Mouse (Mus musculus) hindbrain, embryonic 13.5 days (tissue): ENCODE data around the gene Trrap. TPM values are rescaled to one million over a fixed set of nuclear protein-coding genes. Genes with fewer than 3 reads are reported as not detected.

Source experiments
- ATAC-seq: fragments of 200-750 bp; cut with Nextera tagmentation; 2 replicates; pipeline ENCODE4 v1.8.0; 2017; ENCODE audit warnings: moderate TSS enrichment; ENCODE audit not compliant: low FRiP score
- H3K27ac ChIP-seq: fragments of 300-500 bp; sonication (generic); 2 replicates; pipeline ENCODE4 v1.5.1; 2015; ENCODE audit warnings: inconsistent platforms, mild to moderate bottlenecking, moderate library complexity
- H3K27me3 ChIP-seq: fragments of 300-500 bp; sonication (generic); 2 replicates; pipeline ENCODE4 v1.6.1; 2015; ENCODE audit warnings: mild to moderate bottlenecking, inconsistent platforms
- H3K36me3 ChIP-seq: fragments of 300-500 bp; sonication (generic); 2 replicates; pipeline ENCODE4 v1.6.1; 2015; ENCODE audit warnings: mild to moderate bottlenecking, inconsistent platforms
- H3K4me1 ChIP-seq: fragments of 300-500 bp; sonication (generic); replicated peaks from 2 replicates; pipeline ENCODE4 v1.6.1; 2015; ENCODE audit warnings: inconsistent platforms
- H3K4me2 ChIP-seq: fragments of 300-500 bp; sonication (generic); 2 replicates; pipeline ENCODE4 v1.6.1; 2015; ENCODE audit warnings: inconsistent platforms, mild to moderate bottlenecking, moderate library complexity
- H3K4me3 ChIP-seq: fragments of 300-500 bp; sonication (generic); 2 replicates; pipeline ENCODE4 v1.5.1; 2015; ENCODE audit warnings: mild to moderate bottlenecking, inconsistent platforms
- H3K9ac ChIP-seq: fragments of 300-500 bp; sonication (generic); 2 replicates; pipeline ENCODE4 v1.6.1; 2015; ENCODE audit warnings: mild to moderate bottlenecking, inconsistent platforms
- H3K9me3 ChIP-seq: fragments of 300-500 bp; sonication (generic); 2 replicates; pipeline ENCODE4 v1.6.1; 2016; ENCODE audit warnings: inconsistent platforms
- WGBS: fragments of 180-500 bp; shearing (Covaris S2); methylation state at CpG from one replicate; pipeline ENCODE4 v1.1.7; 2015; 5-methylcytosine and 5-hydroxymethylcytosine counted together
- polyA plus RNA-seq: library from polyadenylated mRNA; unstranded; fragments of >200 nt; fragmentation: Nextera tagmentation; extraction: Ambion mirVana; gene quantifications from 2 replicates; pipeline ENCODE4 v1.2.1, GENCODE M21; 2015

The Trrap gene
- polyA plus RNA-seq, 1 experiment from 2014 or later, result 72.1 TPM

- Histone ChIP-seq H3K9ac (no peak overlapping the region), H3K27me3 (no peaks in the 10 kb centered on the region), H3K9me3 (no peaks in the 10 kb centered on the region), H3K4me2 (no peak overlapping the region), H3K27ac (no peak overlapping the region), H3K4me1 (no peaks in the 10 kb centered on the region; the same call in 1 of the 2 replicates), H3K36me3 (peaks cover 98% of the 10 kb centered on the region), H3K4me3 (no peak overlapping the region)
- 89% methylated on average over 5 of the region's 5 CpGs for WGBS
- ATAC-seq, result no peak
These were observed 86.4 kb downstream of the Trrap start for GRCm38 (mm10) chr5:144853931-144854330.

- H3K9me3 ChIP-seq, result no peaks in the 10 kb centered on the region; the same call in 1 of the 2 replicates
- H3K4me3 ChIP-seq, result no peak overlapping the region
- 74% methylated on average over 6 of the region's 6 CpGs for WGBS
- H3K9ac ChIP-seq, result no peak overlapping the region
- ATAC-seq, result no peak
- peaks cover 97% of the 10 kb centered on the region for H3K36me3 ChIP-seq
- no peak overlapping the region for H3K4me2 ChIP-seq
- H3K27me3 ChIP-seq, result no peaks in the 10 kb centered on the region
- H3K27ac ChIP-seq, result no peak overlapping the region
- H3K4me1 ChIP-seq, result no peaks in the 10 kb centered on the region; the same call in 1 of the 2 replicates
These were observed 88.4 kb downstream of the Trrap start for GRCm38 (mm10) chr5:144855936-144856335.

- no peak for ATAC-seq
- H3K36me3 ChIP-seq, result peaks cover 76% of the 10 kb centered on the region
- no peaks in the 10 kb centered on the region for H3K27me3 ChIP-seq
- no peak overlapping the region for H3K27ac ChIP-seq
- no peaks in the 10 kb centered on the region; the same call in 1 of the 2 replicates for H3K4me1 ChIP-seq
- H3K4me3 ChIP-seq, result no peak overlapping the region
- 96% methylated on average over 15 of the region's 15 CpGs for WGBS
- peaks cover 3% of the 10 kb centered on the region; the same call in 1 of the 2 replicates for H3K9me3 ChIP-seq
- H3K9ac ChIP-seq, result no peak overlapping the region
- H3K4me2 ChIP-seq, result no peak overlapping the region
These were observed 91.0 kb downstream of the Trrap start for GRCm38 (mm10) chr5:144858527-144858926.

- Histone ChIP-seq H3K27ac (no peak overlapping the region), H3K4me1 (no peaks in the 10 kb centered on the region; the same call in 1 of the 2 replicates), H3K27me3 (no peaks in the 10 kb centered on the region), H3K4me3 (no peak overlapping the region), H3K4me2 (no peak overlapping the region), H3K36me3 (peaks cover 68% of the 10 kb centered on the region), H3K9me3 (peaks cover 3% of the 10 kb centered on the region; the same call in 1 of the 2 replicates), H3K9ac (no peak overlapping the region)
- 94% methylated on average over 9 of the region's 9 CpGs for WGBS
- no peak for ATAC-seq
These were observed 91.8 kb downstream of the Trrap start for GRCm38 (mm10) chr5:144859284-144859683.

- H3K27ac ChIP-seq, result no peak overlapping the region
- no peak overlapping the region for H3K4me3 ChIP-seq
- peaks cover 52% of the 10 kb centered on the region for H3K36me3 ChIP-seq
- WGBS, result 93% methylated on average over 8 of the region's 8 CpGs
- peaks cover 3% of the 10 kb centered on the region; the same call in 1 of the 2 replicates for H3K9me3 ChIP-seq
- H3K4me2 ChIP-seq, result no peak overlapping the region
- no peaks in the 10 kb centered on the region; the same call in 1 of the 2 replicates for H3K4me1 ChIP-seq
- no peak overlapping the region for H3K9ac ChIP-seq
- no peaks in the 10 kb centered on the region for H3K27me3 ChIP-seq
- ATAC-seq, result no peak
These were observed 93.4 kb downstream of the Trrap start for GRCm38 (mm10) chr5:144860913-144861312.

GRCm38 (mm10) chr5:144866923-144867322 lies 99.4 kb downstream of the Trrap start:
- Histone ChIP-seq H3K4me2 (no peak overlapping the region), H3K36me3 (no peaks in the 10 kb centered on the region; the same call in 1 of the 2 replicates), H3K9ac (no peak overlapping the region), H3K4me1 (no peaks in the 10 kb centered on the region), H3K27ac (no peak overlapping the region), H3K4me3 (no peak overlapping the region), H3K27me3 (no peaks in the 10 kb centered on the region), H3K9me3 (no peaks in the 10 kb centered on the region)
- no peak for ATAC-seq
- 80% methylated on average over 8 of the region's 8 CpGs for WGBS

DNA sequence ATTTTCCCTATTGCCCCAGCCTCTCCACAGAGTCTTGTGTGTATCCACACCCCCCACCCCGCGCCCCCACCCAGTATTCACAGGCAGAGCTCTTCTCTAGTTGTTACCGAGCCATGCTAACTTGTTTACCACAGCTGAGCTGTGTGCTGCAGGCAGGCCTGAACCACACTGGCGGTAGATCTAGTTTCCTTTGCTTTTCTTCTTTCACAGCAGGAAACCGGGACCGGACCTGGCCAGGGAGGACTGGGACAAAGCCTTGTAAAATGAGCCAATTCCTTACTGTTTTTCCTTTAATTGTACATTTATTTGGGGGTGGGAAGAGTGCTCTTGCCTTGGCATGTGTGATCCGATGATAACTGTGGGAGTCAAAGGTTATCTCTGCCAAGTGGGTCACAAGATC lies 101.9 kb downstream of the Trrap start:
- no peak overlapping the region for H3K4me2 ChIP-seq
- H3K27ac ChIP-seq, result no peak overlapping the region
- H3K4me3 ChIP-seq, result no peak overlapping the region
- no peaks in the 10 kb centered on the region for H3K9me3 ChIP-seq
- H3K27me3 ChIP-seq, result no peaks in the 10 kb centered on the region
- no peak for ATAC-seq
- H3K36me3 ChIP-seq, result no peaks in the 10 kb centered on the region; the same call in 1 of the 2 replicates
- WGBS, result 66% methylated on average over 7 of the region's 7 CpGs
- no peaks in the 10 kb centered on the region for H3K4me1 ChIP-seq
- no peak overlapping the region for H3K9ac ChIP-seq

GRCm38 (mm10) chr5:144870782-144871181 lies 103.2 kb downstream of the Trrap start:
- WGBS, result 85% methylated on average over 7 of the region's 7 CpGs
- H3K4me3 ChIP-seq, result no peak overlapping the region
- ATAC-seq, result no peak
- H3K27ac ChIP-seq, result no peak overlapping the region
- no peaks in the 10 kb centered on the region for H3K9me3 ChIP-seq
- H3K36me3 ChIP-seq, result no peaks in the 10 kb centered on the region; the same call in 1 of the 2 replicates
- H3K4me1 ChIP-seq, result no peaks in the 10 kb centered on the region
- H3K4me2 ChIP-seq, result no peak overlapping the region
- H3K9ac ChIP-seq, result no peak overlapping the region
- no peaks in the 10 kb centered on the region for H3K27me3 ChIP-seq

DNA sequence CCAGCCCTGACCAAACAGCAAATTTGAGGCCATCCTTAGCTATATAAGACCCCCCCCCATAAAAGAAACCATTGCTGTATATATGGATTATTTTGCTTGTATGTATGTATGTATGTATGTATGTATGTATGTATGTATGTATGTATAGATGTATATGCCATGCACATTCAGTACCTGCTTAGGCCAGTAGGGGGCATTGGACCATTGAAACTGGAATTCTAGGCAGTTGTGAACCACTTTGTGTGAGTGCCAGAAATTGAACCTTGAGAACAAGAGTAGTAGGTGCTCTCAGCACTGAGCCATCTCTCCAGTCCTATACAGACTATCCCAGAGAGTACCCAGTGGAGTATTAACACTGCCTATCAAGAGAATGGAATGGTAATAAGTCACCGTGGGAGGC lies 104.2 kb downstream of the Trrap start:
- WGBS, result 97% methylated on average over 1 of the region's 1 CpGs
- no peak overlapping the region for H3K27ac ChIP-seq
- no peak for ATAC-seq

DNA sequence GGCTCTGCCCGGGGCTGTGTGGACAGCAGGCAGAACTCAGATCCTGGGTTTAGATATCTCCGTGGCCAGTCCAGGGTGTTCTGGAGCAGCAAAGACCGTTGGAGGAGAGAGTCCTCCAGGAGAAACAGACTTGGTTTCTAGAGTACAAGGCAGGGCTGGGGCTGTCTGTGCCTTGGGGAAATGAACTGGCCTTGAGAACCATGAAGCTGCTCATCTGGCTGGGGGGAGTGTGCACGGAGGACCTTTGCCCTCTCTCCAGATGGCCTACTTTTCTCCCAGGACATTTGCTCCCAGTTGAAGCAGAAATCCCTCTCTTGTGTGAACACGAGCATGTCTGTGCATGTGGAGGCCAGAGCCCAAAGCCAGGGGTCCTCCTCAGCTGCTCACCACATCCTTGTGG lies 104.8 kb downstream of the Trrap start:
- Histone ChIP-seq H3K9ac (no peak overlapping the region), H3K4me1 (no peaks in the 10 kb centered on the region), H3K4me2 (no peak overlapping the region), H3K36me3 (peaks cover 7% of the 10 kb centered on the region), H3K9me3 (no peaks in the 10 kb centered on the region), H3K4me3 (no peak overlapping the region), H3K27ac (no peak overlapping the region), H3K27me3 (no peaks in the 10 kb centered on the region)
- WGBS, result 79% methylated on average over 5 of the region's 5 CpGs
- no peak for ATAC-seq

More for the DNA sequence above, 104.2 kb downstream of the Trrap start:
- peaks cover 2% of the 10 kb centered on the region for H3K36me3 ChIP-seq
- no peaks in the 10 kb centered on the region for H3K27me3 ChIP-seq
- no peaks in the 10 kb centered on the region for H3K4me1 ChIP-seq
- no peaks in the 10 kb centered on the region for H3K9me3 ChIP-seq
- H3K9ac ChIP-seq, result no peak overlapping the region
- H3K4me2 ChIP-seq, result no peak overlapping the region
- no peak overlapping the region for H3K4me3 ChIP-seq

DNA sequence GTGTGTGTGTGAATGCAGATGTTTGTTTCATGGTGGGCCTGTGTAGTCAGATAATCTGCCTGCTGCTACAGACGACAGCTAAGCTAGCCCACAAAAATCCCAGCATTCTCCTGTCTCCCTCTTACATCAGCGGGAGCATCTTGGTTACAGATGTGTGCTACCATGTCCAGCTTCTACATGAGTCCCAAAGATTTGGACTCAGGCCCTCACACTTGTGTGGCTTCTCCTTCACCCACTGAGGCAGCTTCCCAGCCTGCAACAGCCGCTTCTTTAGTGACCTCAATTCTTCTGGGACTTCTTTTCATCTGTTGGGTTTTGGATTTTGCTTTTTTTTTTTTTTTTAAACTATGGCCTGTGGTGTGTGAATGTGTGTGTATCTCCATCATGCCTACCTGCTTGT lies 105.3 kb downstream of the Trrap start:
- Histone ChIP-seq H3K9me3 (no peaks in the 10 kb centered on the region), H3K27me3 (no peaks in the 10 kb centered on the region), H3K4me1 (no peaks in the 10 kb centered on the region), H3K4me2 (no peak overlapping the region), H3K36me3 (peaks cover 13% of the 10 kb centered on the region), H3K27ac (no peak overlapping the region), H3K9ac (no peak overlapping the region), H3K4me3 (no peak overlapping the region)
- WGBS, result 71% methylated on average over 3 of the region's 3 CpGs
- no peak for ATAC-seq

DNA sequence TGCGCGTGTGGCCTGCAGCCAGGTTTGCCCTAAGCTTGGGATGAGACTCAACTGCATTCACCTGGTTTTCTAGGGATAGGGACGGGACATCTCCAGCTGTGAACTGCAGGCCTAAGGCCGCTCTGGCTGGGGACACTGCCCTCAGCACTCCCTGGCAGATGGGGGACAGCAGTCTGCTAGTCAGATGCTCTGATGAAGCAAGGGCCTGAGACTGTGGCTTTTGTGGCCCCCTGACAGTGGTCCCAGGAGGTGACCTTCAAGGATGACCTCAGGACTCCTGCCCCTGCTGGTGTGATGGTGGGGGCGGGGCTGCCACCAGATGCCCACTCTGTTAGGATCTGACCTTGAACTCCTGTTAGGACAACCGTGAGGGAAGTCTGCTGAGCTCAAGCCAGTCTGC lies 107.7 kb downstream of the Trrap start:
- WGBS, result 80% methylated on average over 6 of the region's 6 CpGs

GRCm38 (mm10) chr5:144875892-144876291 lies 108.4 kb downstream of the Trrap start:
- Histone ChIP-seq H3K9ac (no peak overlapping the region), H3K27me3 (no peaks in the 10 kb centered on the region), H3K27ac (no peak overlapping the region), H3K4me2 (no peak overlapping the region), H3K36me3 (peaks cover 43% of the 10 kb centered on the region), H3K9me3 (no peaks in the 10 kb centered on the region), H3K4me1 (no peaks in the 10 kb centered on the region), H3K4me3 (no peak overlapping the region)
- ATAC-seq, result no peak
- WGBS, result 15% methylated on average over 13 of the region's 13 CpGs

More for the DNA sequence above, 107.7 kb downstream of the Trrap start:
- Histone ChIP-seq H3K9ac (no peak overlapping the region), H3K27ac (no peak overlapping the region), H3K36me3 (peaks cover 36% of the 10 kb centered on the region), H3K27me3 (no peaks in the 10 kb centered on the region), H3K4me1 (no peaks in the 10 kb centered on the region), H3K4me2 (no peak overlapping the region), H3K4me3 (no peak overlapping the region), H3K9me3 (no peaks in the 10 kb centered on the region)
- no peak for ATAC-seq
